Mouse (Mus musculus): ENCODE measurements around the gene Arf6. TPM values are rescaled to one million over a fixed set of nuclear protein-coding genes. Genes with fewer than 3 reads are reported as not detected.
A peak's percentile ranks its signal among the peaks of the same experiment; 100 is the strongest.
"Not testable (repeated sequence)": the region's sequence is repeated elsewhere in the genome, so short reads cannot be mapped to it uniquely, and the experiment has no call there.

Gene Arf6
- 213 to 230 TPM (median 223 TPM) in 3 replicates for total RNA-seq (2017)

DNA sequence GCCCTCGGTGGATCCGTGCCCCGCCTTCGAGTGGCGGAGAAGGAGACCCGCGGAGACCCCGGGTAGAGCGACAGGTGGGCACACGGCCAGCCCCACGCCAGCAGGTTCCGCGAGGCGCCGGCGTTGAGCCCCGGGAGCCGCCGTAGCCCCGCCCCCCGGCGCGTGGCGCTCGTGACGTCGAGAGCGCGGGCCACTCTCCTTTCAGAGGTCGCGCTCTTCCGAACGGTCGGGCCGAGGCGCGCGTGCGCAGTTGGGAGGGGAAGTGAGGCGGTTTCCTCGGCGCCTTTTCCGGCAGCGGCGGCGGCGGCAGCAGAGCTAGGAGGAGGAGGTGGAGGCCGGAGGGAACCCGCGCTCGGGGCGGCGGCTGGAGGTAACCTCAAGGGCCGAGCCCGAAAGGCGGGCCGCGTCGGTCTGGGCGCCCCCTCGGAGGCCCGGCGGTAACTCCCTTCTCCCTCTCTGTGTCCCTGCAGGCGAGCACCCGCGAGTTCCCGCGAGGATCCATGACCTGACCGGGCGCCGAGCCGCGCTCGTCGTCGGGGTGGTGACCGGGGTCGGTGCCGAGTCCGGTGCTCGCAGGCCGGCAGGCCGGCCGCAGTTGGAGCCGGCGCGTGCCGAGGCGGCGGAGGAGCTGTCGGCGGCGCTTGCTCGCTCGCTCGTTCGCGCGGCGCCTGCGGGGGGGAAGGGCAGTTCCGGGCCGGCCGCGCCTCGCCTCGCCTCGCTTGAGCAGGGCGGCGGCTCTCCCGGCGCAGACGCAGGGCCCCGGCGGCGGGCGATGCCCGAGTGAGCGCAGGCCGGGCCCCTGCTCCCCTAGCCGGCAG is at the start of gene Arf6, which contains the start of gene Gm9887:
Gene Arf6, plus strand, starts transcription at position 297 of the 818 bp plus-strand sequence.
Gene Gm9887, minus strand, starts transcription at position 605 of the 818 bp plus-strand sequence.
- peak; percentile 79 for ATAC-seq (replicated peaks; ENCODE audit: insufficient number of reproducible peaks, low FRiP score, low TSS enrichment, poor library complexity, severe bottlenecking)

GRCm38 (mm10) chr12:69331187-69331586 is 40.8 kb upstream of the Arf6 start:
- ATAC-seq (replicated peaks; ENCODE audit: insufficient number of reproducible peaks, low FRiP score, low TSS enrichment, poor library complexity, severe bottlenecking) = peak; percentile 88

GRCm38 (mm10) chr12:69332147-69332546 is 39.8 kb upstream of the Arf6 start:
- peak; percentile 64 for ATAC-seq (replicated peaks; ENCODE audit: insufficient number of reproducible peaks, low FRiP score, low TSS enrichment, poor library complexity, severe bottlenecking)

DNA sequence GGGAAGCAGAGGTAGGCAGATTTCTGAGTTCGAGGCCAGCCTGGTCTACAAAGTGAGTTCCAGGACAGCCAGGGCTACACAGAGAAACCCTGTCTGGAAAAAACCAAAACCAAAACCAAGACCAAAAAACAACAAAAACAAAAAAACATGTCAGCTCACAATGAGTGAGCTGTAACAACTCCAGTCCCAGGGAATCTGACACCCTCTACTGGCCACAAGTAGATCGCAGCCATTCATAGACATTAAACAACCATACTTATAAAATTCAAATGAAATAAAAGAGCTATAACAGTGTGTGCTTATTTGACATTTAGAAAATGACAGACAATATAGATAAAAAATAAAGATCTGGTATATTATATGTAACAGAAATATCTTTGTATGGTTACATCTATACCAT is 38.4 kb upstream of the Arf6 start:
- ATAC-seq (replicated peaks; ENCODE audit: insufficient number of reproducible peaks, low FRiP score, low TSS enrichment, poor library complexity, severe bottlenecking) = 0 out of 2 replicates have a peak, but pooled peaks have one; percentile 55

DNA sequence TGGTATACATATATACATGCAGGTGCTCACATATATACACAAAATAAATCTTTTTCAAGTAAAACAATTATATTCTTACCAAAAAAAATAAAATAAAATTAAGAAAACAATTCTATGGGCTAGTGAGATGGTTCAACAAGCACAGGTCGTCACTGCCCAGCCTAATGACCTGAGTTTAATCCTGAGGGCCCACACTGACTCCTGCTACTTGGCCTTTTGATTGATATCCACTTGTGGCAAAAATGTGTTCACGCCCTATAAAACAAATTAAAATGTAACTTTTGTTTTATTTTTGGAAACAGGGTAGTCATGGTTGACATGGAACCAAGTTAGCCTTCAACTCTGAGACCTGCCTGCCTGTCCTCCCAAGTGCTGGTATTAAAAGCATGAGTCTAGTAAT is 22.0 kb upstream of the Arf6 start:
- ATAC-seq (replicated peaks; ENCODE audit: insufficient number of reproducible peaks, low FRiP score, low TSS enrichment, poor library complexity, severe bottlenecking) = no peak

DNA sequence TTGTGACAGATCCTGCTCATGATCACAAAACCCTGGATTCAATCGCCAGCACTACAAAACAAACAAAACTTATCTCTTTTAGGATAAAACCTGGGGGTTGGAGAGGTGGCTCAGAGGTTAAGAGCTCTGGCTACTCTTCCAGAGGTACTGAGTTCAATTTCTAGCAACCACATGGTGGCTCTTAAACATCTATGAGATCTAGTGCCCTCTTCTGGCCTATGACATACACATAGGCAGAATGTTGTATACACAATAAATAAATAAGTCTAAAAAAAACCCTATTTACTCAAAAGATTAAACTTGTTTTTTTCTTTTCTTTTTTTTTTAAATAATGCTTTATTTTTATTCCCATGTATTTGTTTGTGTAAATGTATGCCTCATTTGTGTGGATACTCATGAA is 20.3 kb upstream of the Arf6 start:
- ATAC-seq (replicated peaks; ENCODE audit: insufficient number of reproducible peaks, low FRiP score, low TSS enrichment, poor library complexity, severe bottlenecking) = no peak

- ATAC-seq (replicated peaks; ENCODE audit: insufficient number of reproducible peaks, low FRiP score, low TSS enrichment, poor library complexity, severe bottlenecking) = peak; percentile 70
Observed at GRCm38 (mm10) chr12:69356546-69357299, 15.2 kb upstream of the Arf6 start, which contains the start of gene Nemf. Gene Nemf (minus strand): TSS chr12:69357165.

DNA sequence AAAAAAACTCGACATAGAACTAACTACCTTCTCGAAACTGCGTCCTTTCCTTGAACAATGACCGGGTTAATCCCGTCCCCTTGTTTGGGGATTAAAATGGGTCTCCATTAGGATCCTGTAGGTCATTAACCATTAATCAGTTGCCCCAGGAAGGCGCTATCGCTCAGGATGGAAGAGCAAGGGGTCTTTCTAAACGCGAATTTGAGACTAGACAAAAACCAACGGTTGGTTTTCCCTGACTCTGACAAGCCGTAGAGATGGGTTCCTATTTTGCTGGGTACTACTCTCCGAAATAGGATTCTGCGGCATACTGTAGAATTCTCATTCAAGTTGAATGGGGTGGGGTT is 14.7 kb upstream of the Arf6 start:
- ATAC-seq (replicated peaks; ENCODE audit: insufficient number of reproducible peaks, low FRiP score, low TSS enrichment, poor library complexity, severe bottlenecking) = no peak

GRCm38 (mm10) chr12:69360655-69360996 is 11.3 kb upstream of the Arf6 start:
- no peak for ATAC-seq (replicated peaks; ENCODE audit: insufficient number of reproducible peaks, low FRiP score, low TSS enrichment, poor library complexity, severe bottlenecking)

GRCm38 (mm10) chr12:69360997-69361899 is 10.7 kb upstream of the Arf6 start:
- peak; percentile 86 for ATAC-seq (replicated peaks; ENCODE audit: insufficient number of reproducible peaks, low FRiP score, low TSS enrichment, poor library complexity, severe bottlenecking)

DNA sequence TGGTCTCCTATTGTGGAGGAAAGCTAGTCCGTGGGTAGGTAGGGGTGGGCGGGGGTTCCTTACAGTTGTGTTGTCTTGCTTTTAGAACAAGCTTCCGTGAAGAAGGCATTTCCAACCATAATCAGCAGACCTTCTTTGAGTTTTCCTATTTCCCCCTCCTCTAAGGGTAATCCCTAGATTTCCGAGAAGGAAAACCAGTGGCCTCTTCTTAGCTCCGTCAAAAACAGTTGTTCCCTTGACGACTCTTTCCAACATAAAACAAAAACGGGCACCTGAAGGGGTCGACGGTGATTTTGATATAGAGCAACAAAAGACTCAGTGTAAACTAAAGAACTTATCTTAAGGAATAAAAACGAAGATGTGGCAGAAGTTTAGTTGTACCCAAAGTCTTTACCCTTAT is 10.0 kb upstream of the Arf6 start:
- ATAC-seq (replicated peaks; ENCODE audit: insufficient number of reproducible peaks, low FRiP score, low TSS enrichment, poor library complexity, severe bottlenecking) = no peak

GRCm38 (mm10) chr12:69362388-69362787 is 9.6 kb upstream of the Arf6 start:
- no peak for ATAC-seq (replicated peaks; ENCODE audit: insufficient number of reproducible peaks, low FRiP score, low TSS enrichment, poor library complexity, severe bottlenecking)

DNA sequence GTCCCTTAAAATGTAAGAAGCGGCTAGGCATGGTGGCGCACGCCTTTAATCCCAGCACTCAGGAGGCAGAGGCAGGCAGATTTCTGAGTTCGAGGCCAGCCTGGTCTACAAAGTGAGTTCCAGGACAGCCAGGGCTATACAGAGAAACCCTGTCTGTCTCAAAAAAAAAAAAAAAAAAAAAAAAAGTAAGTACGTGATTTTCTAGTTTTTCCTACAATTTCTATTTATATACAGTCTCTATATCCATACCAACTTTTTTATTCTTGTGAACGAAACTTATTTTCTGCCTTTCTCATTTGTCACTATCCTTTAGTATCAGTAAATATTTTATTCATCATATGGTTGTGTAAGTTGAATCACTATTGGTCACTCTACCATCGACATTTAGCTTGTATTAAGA is 8.8 kb upstream of the Arf6 start:
- not testable (repeated sequence) for ATAC-seq (replicated peaks; ENCODE audit: insufficient number of reproducible peaks, low FRiP score, low TSS enrichment, poor library complexity, severe bottlenecking)

DNA sequence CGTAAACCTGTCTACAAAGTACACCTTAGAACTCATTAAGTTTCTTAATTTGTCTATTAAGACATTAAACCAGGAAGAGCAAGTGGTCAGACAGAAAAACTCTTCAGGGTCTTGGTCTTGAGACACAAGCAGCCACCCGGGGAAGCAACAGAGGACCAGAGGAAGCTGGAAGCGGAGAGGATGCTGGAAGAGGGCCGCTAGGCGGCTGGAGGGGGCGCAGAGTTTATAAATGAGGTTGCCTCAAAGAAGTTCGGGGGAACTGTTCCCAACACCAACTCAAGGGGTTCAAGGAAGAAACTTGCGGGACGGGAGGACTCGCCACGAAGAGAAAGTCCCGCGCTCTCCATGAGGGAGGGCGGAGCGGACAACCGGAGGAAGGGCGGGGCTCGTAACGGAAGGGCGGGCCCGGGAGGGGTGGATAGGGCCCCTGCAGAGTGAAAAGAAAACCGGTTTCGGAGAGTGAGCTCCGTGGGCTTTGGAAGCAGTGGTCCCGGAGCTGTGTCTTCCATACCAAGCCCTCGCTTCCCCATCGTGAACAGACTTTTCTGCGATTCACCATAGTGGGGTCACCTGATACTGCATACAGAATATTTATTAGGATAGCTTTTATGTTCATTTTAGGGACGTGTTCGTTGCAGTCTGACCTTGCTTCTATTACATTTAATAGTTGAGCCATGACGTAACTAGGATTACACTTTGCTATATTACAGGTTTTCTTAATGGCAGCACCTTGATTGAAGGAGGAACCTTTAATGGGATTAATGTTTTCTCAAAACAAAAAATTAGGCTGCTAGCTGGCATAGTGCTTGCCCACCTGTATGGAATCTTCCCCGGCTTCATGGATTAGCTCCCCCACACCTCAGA is 7.8 kb upstream of the Arf6 start:
- ATAC-seq (replicated peaks; ENCODE audit: insufficient number of reproducible peaks, low FRiP score, low TSS enrichment, poor library complexity, severe bottlenecking) = peak; percentile 57

DNA sequence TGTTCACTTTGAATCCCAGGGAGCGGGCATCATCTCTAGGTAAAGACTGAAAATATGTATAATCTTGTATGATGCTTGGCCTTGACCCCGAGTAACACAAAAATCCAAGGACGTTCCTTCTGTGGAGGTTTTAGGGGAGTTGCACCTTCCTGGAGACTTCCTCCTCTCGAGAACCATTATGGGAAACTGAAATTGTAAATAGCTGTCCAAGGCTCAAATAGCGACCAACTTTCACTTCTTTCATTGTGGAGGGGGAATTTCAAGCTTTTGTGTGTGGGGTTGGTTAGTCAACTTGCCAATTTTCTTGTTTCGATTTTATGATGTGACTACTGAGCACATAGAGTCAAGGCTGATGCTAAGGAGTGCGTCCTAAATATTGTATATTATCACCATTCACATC is 6.2 kb upstream of the Arf6 start:
- no peak for ATAC-seq (replicated peaks; ENCODE audit: insufficient number of reproducible peaks, low FRiP score, low TSS enrichment, poor library complexity, severe bottlenecking)

DNA sequence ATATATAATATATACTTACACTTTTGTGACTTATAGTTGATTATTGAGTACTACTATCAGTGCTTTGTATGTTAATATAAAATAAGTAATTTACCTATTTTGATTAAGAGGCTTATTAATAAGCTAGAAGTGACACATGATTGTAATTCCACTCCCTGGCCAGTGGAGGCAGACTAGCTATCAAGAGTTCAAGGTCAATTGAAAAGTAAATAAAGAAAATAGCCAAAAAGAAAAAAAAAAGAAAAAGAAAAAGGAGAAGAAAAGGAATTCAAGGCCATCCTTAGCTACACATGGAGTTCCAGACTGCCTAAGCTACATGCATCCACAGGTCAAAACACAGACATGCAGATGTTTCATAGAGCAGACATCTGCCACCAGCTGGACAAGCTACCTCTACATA is 5.5 kb upstream of the Arf6 start:
- ATAC-seq (replicated peaks; ENCODE audit: insufficient number of reproducible peaks, low FRiP score, low TSS enrichment, poor library complexity, severe bottlenecking) = no peak

- ATAC-seq (replicated peaks; ENCODE audit: insufficient number of reproducible peaks, low FRiP score, low TSS enrichment, poor library complexity, severe bottlenecking) = no peak
Observed at GRCm38 (mm10) chr12:69367557-69367956, 4.4 kb upstream of the Arf6 start.

DNA sequence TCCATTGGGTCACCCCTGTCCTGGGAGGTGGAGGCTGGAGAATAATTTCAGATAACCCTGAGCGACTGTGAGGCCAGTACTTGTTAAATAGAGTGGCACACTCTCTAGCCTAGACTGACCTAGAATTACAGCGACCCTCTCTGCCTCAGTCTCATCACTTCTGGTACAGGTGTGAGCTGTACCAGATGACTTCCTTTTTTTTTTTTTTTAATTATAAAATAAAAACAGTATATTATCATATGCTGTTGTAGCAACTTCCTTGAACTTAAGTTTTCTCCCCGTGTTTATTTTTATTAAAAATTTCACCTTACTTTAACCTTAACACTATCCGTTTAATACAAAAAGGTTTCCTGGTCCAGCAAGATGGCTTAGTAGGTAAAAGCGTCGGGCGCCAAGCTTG is 1.0 kb upstream of the Arf6 start:
- no peak for ATAC-seq (replicated peaks; ENCODE audit: insufficient number of reproducible peaks, low FRiP score, low TSS enrichment, poor library complexity, severe bottlenecking)
